Mouse (Mus musculus) forebrain, embryonic 16.5 days (tissue): ENCODE measurements around the gene Gfpt2. TPM values are rescaled to one million over a fixed set of nuclear protein-coding genes. Genes with fewer than 3 reads are reported as not detected.

Experiments
- ATAC-seq: fragments of 200-750 bp; cut with Nextera tagmentation; 2 replicates; pipeline ENCODE4 v1.8.0; 2017; ENCODE audit warnings: mild to moderate bottlenecking, moderate library complexity
- H3K27ac ChIP-seq: fragments of 300-500 bp; sonication (generic); 2 replicates; pipeline ENCODE4 v1.5.1; 2014; ENCODE audit warnings: low read length, control low read depth
- H3K27me3 ChIP-seq: fragments of 300-500 bp; sonication (generic); replicated peaks from 2 replicates; pipeline ENCODE4 v1.6.1; 2014; ENCODE audit warnings: low read length; ENCODE audit not compliant: control insufficient read depth, insufficient read depth
- H3K36me3 ChIP-seq: fragments of 300-500 bp; sonication (generic); 2 replicates; pipeline ENCODE4 v1.6.1; 2014; ENCODE audit not compliant: control insufficient read depth, insufficient read depth
- H3K4me1 ChIP-seq: fragments of 300-500 bp; sonication (generic); replicated peaks from 2 replicates; pipeline ENCODE4 v1.6.1; 2014; ENCODE audit warnings: low read length; ENCODE audit not compliant: control insufficient read depth, insufficient read depth
- H3K4me2 ChIP-seq: fragments of 300-500 bp; sonication (generic); 2 replicates; pipeline ENCODE4 v1.6.1; 2014; ENCODE audit warnings: mild to moderate bottlenecking, low read length, control low read depth
- H3K4me3 ChIP-seq: fragments of 300-500 bp; sonication (generic); replicated peaks from 2 replicates; pipeline ENCODE4 v1.5.1; 2014; ENCODE audit warnings: mild to moderate bottlenecking, low read length, control low read depth
- H3K9ac ChIP-seq: fragments of 300-500 bp; sonication (generic); replicated peaks from 2 replicates; pipeline ENCODE4 v1.6.1; 2014; ENCODE audit warnings: low read depth, low read length, control low read depth
- H3K9me3 ChIP-seq: fragments of 300-500 bp; sonication (generic); 2 replicates; pipeline ENCODE4 v1.6.1; 2016; ENCODE audit warnings: low read length; ENCODE audit not compliant: control insufficient read depth
- WGBS: fragments of 180-500 bp; shearing (Covaris S2); extraction: QIAGEN DNeasy Blood & Tissue Kit; methylation state at CpG from one replicate; pipeline ENCODE4 v1.1.7; 2014; 5-methylcytosine and 5-hydroxymethylcytosine counted together
- polyA plus RNA-seq: library from polyadenylated mRNA; unstranded; fragments of >200 nt; fragmentation: Nextera tagmentation; extraction: Ambion mirVana; gene quantifications from 2 replicates; pipeline ENCODE4 v1.2.1, GENCODE M21; 2015

Gfpt2 gene
- polyA plus RNA-seq, 1 experiment from 2014 or later: 13.3 TPM

DNA sequence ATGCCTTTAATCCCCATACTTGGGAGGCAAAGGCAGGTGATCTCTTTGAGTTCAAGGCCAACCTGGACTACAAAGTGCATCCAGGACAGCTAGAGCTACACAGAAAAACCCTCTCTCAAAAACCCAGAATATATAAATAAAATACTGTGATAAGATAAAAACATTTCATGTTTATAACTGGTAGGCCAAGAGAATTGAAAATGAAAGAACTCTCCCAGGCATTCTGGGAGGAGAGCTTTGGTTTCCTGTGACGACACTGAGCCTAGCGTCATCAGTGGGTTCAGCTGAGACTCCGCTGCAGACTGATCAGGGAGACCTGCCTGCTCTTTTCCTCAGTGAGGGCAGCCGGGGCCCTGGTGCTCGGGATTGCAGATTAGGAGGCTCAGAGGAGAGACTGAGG is 61.2 kb downstream of the Gfpt2 start:
- 88% methylated on average over 5 of the region's 5 CpGs for WGBS
- no peaks in the 10 kb centered on the region for H3K4me1 ChIP-seq
- H3K27me3 ChIP-seq: no peaks in the 10 kb centered on the region
- H3K9me3 ChIP-seq: no peaks in the 10 kb centered on the region
- H3K27ac ChIP-seq: no peak overlapping the region
- no peak overlapping the region for H3K4me3 ChIP-seq
- H3K9ac ChIP-seq: no peak overlapping the region
- peaks cover 6% of the 10 kb centered on the region for H3K36me3 ChIP-seq
- no peak overlapping the region for H3K4me2 ChIP-seq
- ATAC-seq: no peak

GRCm38 (mm10) chr11:49861139-49861538 is 67.2 kb downstream of the Gfpt2 start:
- Histone ChIP-seq H3K9me3 (no peaks in the 10 kb centered on the region), H3K27me3 (no peaks in the 10 kb centered on the region), H3K4me2 (no peak overlapping the region), H3K27ac (no peak overlapping the region), H3K4me1 (no peaks in the 10 kb centered on the region), H3K9ac (no peak overlapping the region), H3K36me3 (peaks cover 9% of the 10 kb centered on the region), H3K4me3 (no peak overlapping the region)
- WGBS: 96% methylated on average over 4 of the region's 4 CpGs
- ATAC-seq: no peak

GRCm38 (mm10) chr11:49863926-49864325 is 69.9 kb downstream of the Gfpt2 start:
- Histone ChIP-seq H3K27me3 (no peaks in the 10 kb centered on the region), H3K4me1 (no peaks in the 10 kb centered on the region), H3K9me3 (no peaks in the 10 kb centered on the region), H3K4me3 (no peak overlapping the region), H3K27ac (no peak overlapping the region), H3K9ac (no peak overlapping the region), H3K36me3 (peaks cover 8% of the 10 kb centered on the region; the same call in 1 of the 2 replicates), H3K4me2 (no peak overlapping the region)
- ATAC-seq: no peak

DNA sequence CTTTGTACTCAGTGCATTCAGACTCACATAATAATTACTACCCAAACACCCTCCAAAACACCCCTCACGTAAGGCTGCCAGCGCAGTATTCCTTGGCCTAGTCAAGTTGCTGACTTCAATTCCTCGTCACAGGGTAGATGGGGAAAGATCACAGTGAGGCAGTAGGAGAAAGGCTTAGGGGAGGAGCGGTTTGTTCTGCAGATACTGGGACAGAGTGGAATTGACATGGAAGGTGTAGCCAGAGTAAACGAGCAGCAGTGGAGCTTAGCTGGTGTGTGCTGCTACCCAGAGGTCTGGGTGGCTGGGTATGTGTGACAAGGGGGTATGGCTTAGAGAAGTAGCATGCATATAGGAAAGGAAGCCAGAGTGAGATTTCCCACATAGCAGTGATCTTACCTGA is 73.3 kb downstream of the Gfpt2 start:
- 78% methylated on average over 5 of the region's 5 CpGs for WGBS
- Histone ChIP-seq H3K36me3 (peaks cover 16% of the 10 kb centered on the region), H3K4me1 (no peaks in the 10 kb centered on the region)

GRCm38 (mm10) chr11:49869762-49870161 is 75.8 kb downstream of the Gfpt2 start:
- Histone ChIP-seq H3K27me3 (no peaks in the 10 kb centered on the region), H3K36me3 (peaks cover 23% of the 10 kb centered on the region), H3K9ac (no peak overlapping the region), H3K4me2 (no peak overlapping the region), H3K4me3 (no peak overlapping the region), H3K9me3 (no peaks in the 10 kb centered on the region), H3K4me1 (no peaks in the 10 kb centered on the region), H3K27ac (no peak overlapping the region)
- ATAC-seq: peak; percentile 60

More for the DNA sequence above, 73.3 kb downstream of the Gfpt2 start:
- no peak overlapping the region for H3K4me3 ChIP-seq
- ATAC-seq: no peak
- H3K27ac ChIP-seq: no peak overlapping the region
- H3K9ac ChIP-seq: no peak overlapping the region
- H3K27me3 ChIP-seq: no peaks in the 10 kb centered on the region
- no peaks in the 10 kb centered on the region for H3K9me3 ChIP-seq
- H3K4me2 ChIP-seq: no peak overlapping the region

DNA sequence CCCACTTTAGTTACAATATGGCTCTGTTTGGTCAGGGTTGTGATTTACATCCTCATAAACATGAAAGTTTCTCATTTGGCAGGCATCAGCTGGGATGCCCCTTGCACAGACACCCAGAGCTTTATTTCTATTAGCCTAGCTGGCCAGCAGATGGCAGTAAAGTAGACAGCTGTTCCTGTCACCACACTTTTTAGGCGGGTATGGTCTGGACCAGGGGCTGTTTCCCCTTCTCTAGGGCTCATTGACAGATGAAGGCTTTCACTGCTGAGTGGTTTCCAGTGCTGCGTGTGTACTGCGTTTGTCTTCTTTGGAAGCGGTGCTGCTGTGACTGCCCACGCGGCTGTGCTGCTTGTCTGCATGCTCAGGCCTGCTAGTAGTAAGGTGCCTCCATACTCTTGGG is 77.9 kb downstream of the Gfpt2 start:
- no peak overlapping the region for H3K4me3 ChIP-seq
- H3K36me3 ChIP-seq: peaks cover 23% of the 10 kb centered on the region
- H3K27ac ChIP-seq: no peak overlapping the region
- ATAC-seq: peak; percentile 49
- H3K27me3 ChIP-seq: no peaks in the 10 kb centered on the region
- peaks cover 3% of the 10 kb centered on the region; the same call in 1 of the 2 replicates for H3K4me1 ChIP-seq
- no peak overlapping the region for H3K9ac ChIP-seq
- H3K4me2 ChIP-seq: no peak overlapping the region
- no peaks in the 10 kb centered on the region for H3K9me3 ChIP-seq
- WGBS: 55% methylated on average over 6 of the region's 6 CpGs

- peaks cover 10% of the 10 kb centered on the region; the same call in 1 of the 2 replicates for H3K4me1 ChIP-seq
- no peaks in the 10 kb centered on the region for H3K27me3 ChIP-seq
- no peak overlapping the region for H3K9ac ChIP-seq
- no peak overlapping the region for H3K4me2 ChIP-seq
- 91% methylated on average over 6 of the region's 6 CpGs for WGBS
- no peaks in the 10 kb centered on the region for H3K9me3 ChIP-seq
- ATAC-seq: no peak
- peaks cover 20% of the 10 kb centered on the region for H3K36me3 ChIP-seq
- H3K4me3 ChIP-seq: no peak overlapping the region
- no peak overlapping the region for H3K27ac ChIP-seq
Observed at GRCm38 (mm10) chr11:49872779-49873178, 78.8 kb downstream of the Gfpt2 start.

DNA sequence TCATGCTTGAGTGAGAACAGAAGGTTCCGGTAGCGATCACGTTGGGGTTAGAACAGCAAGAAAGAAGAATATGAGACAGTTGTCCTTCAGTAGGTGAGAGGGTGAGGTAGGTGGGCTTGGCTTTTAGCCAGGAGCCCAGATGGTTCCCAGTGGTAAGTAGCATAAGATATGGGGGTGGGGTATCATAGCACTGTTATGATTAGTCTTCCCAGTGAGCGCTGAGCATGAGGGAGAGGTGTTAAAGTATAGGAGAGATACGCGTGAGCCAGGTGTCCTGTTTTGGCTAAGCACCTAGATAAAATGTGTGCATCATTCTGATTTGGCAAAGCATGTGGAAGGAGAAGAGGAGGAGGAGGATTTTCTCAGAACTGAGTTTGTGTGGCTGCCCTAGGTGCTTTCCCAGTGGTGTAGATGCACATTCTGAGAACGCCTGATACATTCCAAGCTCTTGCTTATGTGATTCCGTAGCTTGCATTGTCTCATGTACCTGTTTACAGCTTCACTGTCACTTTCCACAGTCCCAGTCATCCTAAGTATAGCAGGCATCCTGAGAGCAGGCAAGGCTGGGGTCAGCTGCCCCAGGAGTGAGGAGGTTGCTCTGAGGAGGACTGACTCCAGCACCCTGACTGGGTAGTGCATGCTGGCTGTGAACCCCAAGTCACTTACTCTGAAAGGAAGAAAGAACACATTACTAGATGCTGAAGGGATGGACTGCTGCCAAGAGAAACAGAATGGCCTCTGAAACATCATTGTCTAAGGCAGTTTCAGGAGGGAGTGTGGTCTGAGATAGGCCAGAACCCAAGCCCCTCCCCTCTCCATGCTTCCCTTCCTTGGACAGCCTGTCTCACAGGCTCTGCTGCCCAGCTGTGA is 83.2 kb downstream of the Gfpt2 start:
- H3K4me1 ChIP-seq: peaks cover 10% of the 10 kb centered on the region; the same call in 1 of the 2 replicates
- no peaks in the 10 kb centered on the region for H3K27me3 ChIP-seq
- H3K27ac ChIP-seq: no peak overlapping the region
- peaks cover 24% of the 10 kb centered on the region; the same call in 1 of the 2 replicates for H3K36me3 ChIP-seq
- peak; percentile 52 for ATAC-seq
- no peak overlapping the region for H3K4me2 ChIP-seq
- WGBS: 71% methylated on average over 8 of the region's 8 CpGs
- H3K9me3 ChIP-seq: no peaks in the 10 kb centered on the region
- no peak overlapping the region for H3K4me3 ChIP-seq
- no peak overlapping the region for H3K9ac ChIP-seq

GRCm38 (mm10) chr11:49879950-49880642 is 86.1 kb downstream of the Gfpt2 start:
- H3K36me3 ChIP-seq: peaks cover 16% of the 10 kb centered on the region
- H3K27ac ChIP-seq: no peak overlapping the region

More at GRCm38 (mm10) chr11:49879950-49880642, 86.1 kb downstream of the Gfpt2 start:
- H3K9ac ChIP-seq: no peak overlapping the region
- H3K4me2 ChIP-seq: no peak overlapping the region
- H3K4me1 ChIP-seq: peaks cover 10% of the 10 kb centered on the region; the same call in 1 of the 2 replicates
- no peaks in the 10 kb centered on the region for H3K27me3 ChIP-seq
- no peak overlapping the region for H3K4me3 ChIP-seq
- no peak for ATAC-seq
- H3K9me3 ChIP-seq: no peaks in the 10 kb centered on the region
- 91% methylated on average over 3 of the region's 3 CpGs for WGBS
